Mouse (Mus musculus) heart, adult 2 months (tissue): Measurements from ENCODE around the gene Sh3pxd2b. TPM values are rescaled to one million over a fixed set of nuclear protein-coding genes. Genes with fewer than 3 reads are reported as not detected.
A peak's percentile ranks its signal among the peaks of the same experiment; 100 is the strongest.

ENCODE experiments used
- DNase-seq, 2 experiments: peaks; one replicate each; pipeline ENCODE4 v3.0.0; 2021
- H3K27ac ChIP-seq: fragments of 200-600 bp; 2 replicates; pipeline ENCODE4 v1.8.1; 2022
- H3K27me3 ChIP-seq: fragments of 200-500 bp; 2 replicates; pipeline ENCODE4 v1.6.1; 2012; ENCODE audit warnings: mild to moderate bottlenecking, low read length, inconsistent platforms, mixed read lengths; ENCODE audit not compliant: control insufficient read depth, insufficient read depth
- H3K36me3 ChIP-seq: fragments of 200-500 bp; 2 replicates; pipeline ENCODE4 v1.6.1; 2012; ENCODE audit warnings: low read length, inconsistent platforms; ENCODE audit not compliant: control insufficient read depth, insufficient read depth
- H3K4me1 ChIP-seq: fragments of 200-500 bp; 2 replicates; pipeline ENCODE4 v1.6.1; 2011; ENCODE audit warnings: low read length; ENCODE audit not compliant: control insufficient read depth, insufficient read depth
- H3K4me3 ChIP-seq: fragments of 200-600 bp; 2 replicates; pipeline ENCODE4 v1.8.1; 2022
- H3K79me2 ChIP-seq: fragments of 200-500 bp; replicated peaks from 2 replicates; pipeline ENCODE4 v1.6.1; 2012; ENCODE audit warnings: mild to moderate bottlenecking, inconsistent platforms, low read length, moderate library complexity, mixed read lengths; ENCODE audit not compliant: control insufficient read depth, insufficient read depth
- H3K9ac ChIP-seq: fragments of 200-500 bp; 2 replicates; pipeline ENCODE4 v1.6.1; 2012; ENCODE audit warnings: low read depth, mild to moderate bottlenecking, control low read depth, inconsistent platforms, low read length, mixed read lengths
- CTCF ChIP-seq: fragments of 200-600 bp; IDR thresholded peaks from 2 replicates; pipeline ENCODE4 v1.8.1; 2022; ENCODE audit warnings: antibody characterized with exemption, mild to moderate bottlenecking, moderate library complexity
- EP300 ChIP-seq: fragments of 200-500 bp; IDR thresholded peaks from 2 replicates; pipeline ENCODE4 v1.6.1; 2011; ENCODE audit warnings: low read depth, low read length, control low read depth; ENCODE audit not compliant: insufficient read depth
- POLR2A ChIP-seq: fragments of 200-500 bp; IDR thresholded peaks from 2 replicates; pipeline ENCODE4 v1.6.1; 2011; ENCODE audit warnings: mild to moderate bottlenecking, low read depth, low read length, control low read depth; ENCODE audit not compliant: insufficient read depth
- WGBS: fragments of 180-500 bp; shearing (Covaris S2); methylation state at CpG from one replicate; pipeline ENCODE4 v1.1.7; 2018; 5-methylcytosine and 5-hydroxymethylcytosine counted together
- intact Hi-C: fragments of 180-260 bp; cut with DNase I; formaldehyde crosslinking; loops from one replicate; pipeline ENCODE4 v1.15.1; 2025
- polyA plus RNA-seq: library from polyadenylated mRNA; depleted of rRNA; stranded (reverse); fragments of >200 nt; gene quantifications from 2 replicates; pipeline ENCODE4 v1.2.3, GENCODE M21; 2012
- total RNA-seq, 2 experiments: library from RNA; stranded (reverse); gene quantifications; 2 replicates each; pipeline ENCODE4 v1.2.3; 2021

Gene Sh3pxd2b
- total and polyA plus RNA-seq, 3 experiments: 3.2 to 8.5 (median 4.0) TPM

- Histone ChIP-seq H3K27ac (no peak overlapping the region), H3K4me1 (no peaks in the 10 kb centered on the region), H3K27me3 (no peaks in the 10 kb centered on the region), H3K9ac (no peak overlapping the region), H3K79me2 (no peaks in the 10 kb centered on the region), H3K36me3 (no peaks in the 10 kb centered on the region), H3K4me3 (no peak overlapping the region)
- intact Hi-C loops: no loop called here
- TF ChIP-seq EP300 (no peak), POLR2A (no peak), CTCF (no peak)
- DNase-seq: no peak
- WGBS: 83% methylated on average over 5 of the region's 5 CpGs
These were observed 72.4 kb downstream of the Sh3pxd2b start for GRCm38 (mm10) chr11:32420001-32420400.

DNA sequence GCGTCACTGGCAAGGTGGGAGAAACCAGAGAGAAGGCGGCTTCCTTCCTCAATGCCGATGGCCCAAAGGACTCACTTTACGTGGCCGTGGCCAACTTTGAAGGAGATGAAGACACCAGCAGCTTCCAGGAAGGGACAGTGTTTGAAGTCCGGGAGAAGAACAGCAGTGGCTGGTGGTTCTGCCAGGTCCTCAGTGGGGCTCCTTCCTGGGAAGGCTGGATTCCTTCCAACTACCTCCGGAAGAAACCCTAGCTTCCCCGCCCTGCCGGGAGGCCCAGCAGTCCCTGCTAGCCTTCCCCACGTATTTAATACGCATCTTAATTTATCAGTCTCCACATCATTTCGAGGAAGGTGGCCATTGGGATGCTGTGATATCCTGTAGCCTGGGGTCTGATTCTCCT is 75.7 kb downstream of the Sh3pxd2b start:
- TF ChIP-seq POLR2A (no peak), CTCF (no peak)
- WGBS: 53% methylated on average over 12 of the region's 12 CpGs
- no peak for DNase-seq
- Histone ChIP-seq H3K4me1 (no peaks in the 10 kb centered on the region), H3K27me3 (no peaks in the 10 kb centered on the region), H3K27ac (no peak overlapping the region), H3K79me2 (no peaks in the 10 kb centered on the region), H3K4me3 (no peak overlapping the region), H3K9ac (no peak overlapping the region), H3K36me3 (no peaks in the 10 kb centered on the region)
- intact Hi-C loops: no loop called here

DNA sequence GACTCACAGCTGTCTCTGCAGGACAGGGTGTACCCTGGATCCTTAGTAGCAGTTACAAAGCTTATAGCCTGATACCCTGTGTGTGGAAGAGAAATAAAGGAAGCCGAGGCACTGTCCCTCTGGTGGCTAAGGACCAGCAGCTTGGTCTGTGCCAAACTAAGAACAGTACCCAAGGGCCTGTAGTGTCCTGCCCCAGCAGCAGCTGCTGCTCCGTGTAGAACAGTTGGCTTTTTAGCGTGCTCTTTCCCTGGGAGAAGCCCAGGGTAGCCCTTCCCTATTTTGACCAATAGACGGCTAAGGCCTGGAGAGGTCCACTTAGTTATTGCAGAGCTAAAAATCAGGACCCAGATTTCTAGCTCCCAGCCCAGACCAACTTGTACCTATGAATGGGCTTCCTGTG is 77.0 kb downstream of the Sh3pxd2b start:
- no peak for DNase-seq
- H3K9ac ChIP-seq: no peak overlapping the region
- no peaks in the 10 kb centered on the region for H3K4me1 ChIP-seq
- H3K27ac ChIP-seq: no peak overlapping the region
- no peaks in the 10 kb centered on the region for H3K27me3 ChIP-seq
- intact Hi-C loops: no loop called here
- no peaks in the 10 kb centered on the region for H3K79me2 ChIP-seq
- 71% methylated on average over 4 of the region's 4 CpGs for WGBS
- no peaks in the 10 kb centered on the region for H3K36me3 ChIP-seq
- TF ChIP-seq CTCF (no peak), EP300 (no peak), POLR2A (no peak)
- H3K4me3 ChIP-seq: no peak overlapping the region

DNA sequence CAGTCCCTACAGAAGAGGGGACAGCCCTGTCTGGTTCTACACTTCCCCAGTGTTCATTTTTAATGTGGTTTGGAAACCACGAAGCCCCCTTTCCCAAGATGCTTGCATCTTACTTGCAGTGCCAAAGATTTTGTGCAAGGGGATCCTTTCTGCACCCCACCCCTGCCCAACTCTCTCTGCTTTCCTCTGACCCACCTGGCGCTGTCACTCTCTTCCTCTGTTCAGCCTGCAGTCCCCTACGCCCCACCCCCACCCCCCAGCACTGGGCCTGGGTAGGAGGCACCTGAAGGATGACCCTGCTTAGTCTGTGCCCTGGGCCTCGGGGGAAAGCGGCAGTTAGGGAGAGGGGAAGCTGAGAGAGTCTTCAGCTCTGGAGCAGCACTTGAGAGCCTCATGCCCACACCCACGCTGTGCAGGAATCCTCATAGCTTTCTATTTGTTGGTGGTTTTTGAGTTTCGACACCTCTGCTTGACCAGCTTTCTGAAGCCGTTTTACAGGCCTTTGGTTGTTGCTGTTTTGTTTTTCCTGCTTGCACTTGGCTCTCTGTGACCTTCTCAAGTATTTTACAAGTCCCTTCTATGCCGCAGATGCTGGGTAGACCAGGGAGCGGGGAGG is 77.5 kb downstream of the Sh3pxd2b start:
- no peak for DNase-seq
- TF ChIP-seq EP300 (no peak), CTCF (no peak), POLR2A (no peak)
- H3K27me3 ChIP-seq: no peaks in the 10 kb centered on the region
- intact Hi-C loops: no loop called here
- H3K4me3 ChIP-seq: no peak overlapping the region
- no peaks in the 10 kb centered on the region for H3K4me1 ChIP-seq
- H3K36me3 ChIP-seq: no peaks in the 10 kb centered on the region
- H3K27ac ChIP-seq: no peak overlapping the region
- no peak overlapping the region for H3K9ac ChIP-seq
- 85% methylated on average over 10 of the region's 10 CpGs for WGBS
- no peaks in the 10 kb centered on the region for H3K79me2 ChIP-seq

- H3K27ac ChIP-seq: no peak overlapping the region
- TF ChIP-seq CTCF: no peak
- TF ChIP-seq EP300: no peak
- no peak for TF ChIP-seq POLR2A
- no peak overlapping the region for H3K9ac ChIP-seq
- H3K4me1 ChIP-seq: no peaks in the 10 kb centered on the region
- H3K27me3 ChIP-seq: no peaks in the 10 kb centered on the region
- intact Hi-C loops: no loop called here
- WGBS: 83% methylated on average over 7 of the region's 7 CpGs
- no peaks in the 10 kb centered on the region for H3K36me3 ChIP-seq
- H3K4me3 ChIP-seq: no peak overlapping the region
- DNase-seq: no peak
- no peaks in the 10 kb centered on the region for H3K79me2 ChIP-seq
These were observed 79.9 kb downstream of the Sh3pxd2b start for GRCm38 (mm10) chr11:32427537-32427936.

- TF ChIP-seq CTCF (no peak), EP300 (no peak), POLR2A (no peak)
- DNase-seq: peak; percentile 64 to 81
- Histone ChIP-seq H3K9ac (no peak overlapping the region), H3K27ac (no peak overlapping the region), H3K79me2 (no peaks in the 10 kb centered on the region), H3K36me3 (no peaks in the 10 kb centered on the region), H3K4me3 (no peak overlapping the region), H3K27me3 (no peaks in the 10 kb centered on the region), H3K4me1 (peaks cover 2% of the 10 kb centered on the region)
- WGBS: 60% methylated on average over 6 of the region's 6 CpGs
- intact Hi-C loops: no loop called here
These were observed 87.9 kb downstream of the Sh3pxd2b start for GRCm38 (mm10) chr11:32435410-32436060.
